Mouse (Mus musculus) 3T3-L1 (cell line): ENCODE results near the gene Aasdh.
A peak's percentile ranks its signal among the peaks of the same experiment; 100 is the strongest.

Experiments used
- DNase-seq: peaks from one replicate; pipeline ENCODE4 v3.0.0-alpha.2; 2015; ENCODE audit warnings: low read depth, low spot score

Aasdh gene

DNA sequence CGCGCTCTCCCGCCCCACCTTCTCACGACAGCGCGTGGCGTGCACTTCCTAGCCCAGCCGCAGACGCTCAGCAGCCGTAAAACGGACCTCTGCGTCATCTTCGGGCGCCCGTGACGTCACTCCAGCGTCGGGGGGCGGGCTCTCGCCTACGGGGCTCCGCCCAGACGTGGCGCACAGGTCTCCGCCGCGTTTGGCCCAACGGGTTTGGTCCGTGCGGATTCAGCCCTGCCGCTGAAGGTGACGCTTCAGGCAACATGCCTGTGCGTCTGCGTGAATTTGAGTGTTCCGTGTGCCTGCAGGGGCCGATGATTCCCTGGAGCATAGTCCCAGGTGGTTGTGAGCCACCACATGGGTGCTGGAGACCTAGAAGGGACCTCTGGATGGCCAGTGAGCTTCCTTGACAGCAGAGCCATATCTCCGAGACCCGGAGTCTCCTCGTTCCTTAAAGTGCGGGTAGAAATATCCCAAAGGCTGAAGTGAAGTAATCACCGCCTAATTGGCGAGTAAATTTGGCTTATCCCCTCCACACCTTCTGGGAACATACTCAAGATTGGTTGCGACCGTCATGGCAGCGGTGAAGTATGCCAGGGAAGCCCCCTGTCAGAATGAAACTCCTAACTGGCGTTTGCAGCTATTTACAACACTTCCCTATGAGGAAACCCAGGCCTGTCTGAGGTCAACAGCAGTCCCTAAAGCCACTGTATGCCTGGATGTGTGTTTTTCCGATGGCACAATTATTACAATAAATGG is at the start of gene Aasdh:
Aasdh (minus strand) TSS at position 110 of the 750 bp plus-strand sequence.
- peak; percentile 96 for DNase-seq

GRCm38 (mm10) chr5:76954271-76954900 is 49.1 kb upstream of the Aasdh start:
- no peak for DNase-seq

DNA sequence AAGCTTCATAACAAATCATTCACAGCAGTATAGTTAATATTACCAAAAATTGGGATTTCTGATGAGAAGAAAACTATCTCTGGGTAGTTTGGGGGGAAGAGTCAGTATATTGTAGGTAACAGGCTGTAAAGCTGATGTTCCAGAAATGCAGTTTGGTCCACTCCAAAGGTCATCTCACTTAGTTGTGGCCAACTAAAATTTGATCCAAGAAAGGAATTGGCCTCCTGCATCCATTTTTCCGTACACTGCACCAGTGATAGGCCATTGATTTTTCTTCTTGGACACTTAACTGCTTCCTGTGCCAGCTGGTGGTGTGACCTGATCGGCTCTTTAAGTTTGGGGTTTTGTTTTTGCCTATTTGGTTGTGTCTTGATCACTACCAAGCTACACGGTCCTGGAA is 48.5 kb upstream of the Aasdh start:
- no peak for DNase-seq

GRCm38 (mm10) chr5:76952112-76953040 is 47.1 kb upstream of the Aasdh start:
- DNase-seq, result peak; percentile 75

DNA sequence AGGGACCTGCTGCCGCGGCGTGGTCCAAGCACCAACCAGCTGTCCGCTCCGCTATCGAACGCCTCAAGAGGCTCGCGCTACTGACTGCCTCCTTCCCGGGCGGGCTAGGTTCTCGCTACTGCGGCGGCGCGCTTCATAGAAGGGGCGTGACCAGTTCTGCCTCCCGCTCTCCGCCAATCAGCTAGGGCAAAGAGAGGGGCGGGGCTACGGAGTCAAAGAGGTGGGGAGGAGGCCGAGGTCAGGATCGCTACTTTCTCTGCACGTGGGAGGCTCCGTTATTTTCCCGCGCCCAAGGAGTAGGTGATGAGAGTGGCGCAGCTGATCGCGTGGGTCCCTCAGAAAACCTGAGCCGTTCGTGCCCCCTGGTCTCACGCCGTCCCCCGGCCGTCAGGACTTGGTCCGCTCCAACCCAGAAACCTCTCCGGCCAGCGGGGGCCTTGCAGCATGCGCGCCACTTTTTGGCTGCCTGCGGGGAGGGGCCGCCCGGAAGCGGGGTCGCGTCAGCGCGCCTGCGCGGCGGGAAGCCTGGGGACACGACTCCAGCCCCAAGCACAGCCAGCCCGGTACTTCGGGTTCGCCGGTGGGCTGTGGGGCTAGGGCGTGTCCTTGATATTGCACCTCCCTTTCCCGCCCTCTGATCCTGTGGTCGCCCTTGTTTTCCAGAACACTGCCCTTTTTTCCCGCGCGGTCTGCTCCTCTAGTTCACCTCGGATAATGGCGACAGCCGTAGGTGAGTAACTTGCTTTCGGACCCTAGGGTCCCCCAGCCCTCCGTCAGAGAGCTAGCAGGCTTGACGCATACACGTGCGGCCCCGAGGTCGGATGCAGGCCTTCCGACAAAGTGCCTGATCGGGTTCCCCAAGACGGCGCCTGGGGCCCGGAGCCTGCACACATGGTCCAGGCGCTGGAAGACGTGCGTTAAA is 46.1 kb upstream of the Aasdh start, which contains the start of the genes Paics and Ppat:
Paics (plus strand) TSS at position 202 of the 922 bp plus-strand sequence.
Ppat (minus strand) TSS at position 473 of the 922 bp plus-strand sequence.
- peak; percentile 100 for DNase-seq

- peak; percentile 60 for DNase-seq
Measured at GRCm38 (mm10) chr5:76950343-76951105, 45.2 kb upstream of the Aasdh start.

- no peak for DNase-seq
Measured at GRCm38 (mm10) chr5:76947758-76948157, 42.4 kb upstream of the Aasdh start.

- DNase-seq, result no peak
Measured at GRCm38 (mm10) chr5:76947142-76947541, 41.8 kb upstream of the Aasdh start.

DNA sequence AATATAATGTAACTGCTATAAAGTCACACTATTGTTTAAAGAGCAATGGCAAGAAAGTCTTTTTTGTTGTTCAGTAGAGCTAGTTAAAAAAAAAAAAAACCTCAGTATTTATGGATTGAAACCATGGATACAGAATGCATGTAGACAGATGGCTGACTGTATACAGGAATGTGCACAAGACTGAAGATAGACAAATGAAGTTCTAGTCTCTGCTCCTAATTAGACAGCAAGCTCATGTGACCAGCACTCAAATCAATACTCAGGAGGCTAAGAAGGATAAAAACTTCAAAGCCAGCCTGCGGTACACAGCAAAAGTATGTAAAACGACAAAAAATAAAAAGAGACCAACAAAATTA is 40.3 kb upstream of the Aasdh start:
- DNase-seq, result no peak

DNA sequence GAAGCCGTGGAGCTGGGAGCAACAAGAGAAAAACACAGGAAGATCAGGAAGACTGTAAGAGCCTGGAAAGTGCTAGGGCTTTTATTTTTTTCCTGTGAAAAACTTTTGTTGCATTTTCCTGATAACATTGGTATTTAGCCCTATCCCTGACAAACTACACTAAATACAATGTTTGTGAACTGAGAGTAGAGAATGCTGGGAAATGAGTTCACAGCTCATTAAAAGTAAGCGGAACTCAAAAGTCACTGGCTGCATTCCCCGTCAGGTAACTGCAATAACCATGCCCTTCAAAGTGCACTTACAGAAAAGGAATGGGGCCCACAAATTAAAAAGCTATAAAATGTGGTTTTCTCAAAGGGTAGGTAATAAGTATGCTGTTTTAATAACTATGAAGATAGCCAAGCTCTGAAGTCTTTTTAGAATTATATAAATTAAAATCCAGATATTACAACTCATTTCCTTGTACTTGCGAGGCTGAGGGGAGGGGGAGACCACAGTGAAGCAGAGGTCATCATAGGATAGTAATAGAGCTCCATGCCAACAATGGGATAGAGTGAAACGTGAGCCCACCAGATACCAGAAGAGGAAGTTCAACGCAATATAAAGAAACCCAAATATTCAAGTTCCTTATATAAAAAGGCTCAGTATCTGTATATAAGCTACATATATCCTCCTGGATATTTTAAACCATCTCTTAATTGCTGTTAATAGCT is 39.8 kb upstream of the Aasdh start:
- DNase-seq, result no peak

DNA sequence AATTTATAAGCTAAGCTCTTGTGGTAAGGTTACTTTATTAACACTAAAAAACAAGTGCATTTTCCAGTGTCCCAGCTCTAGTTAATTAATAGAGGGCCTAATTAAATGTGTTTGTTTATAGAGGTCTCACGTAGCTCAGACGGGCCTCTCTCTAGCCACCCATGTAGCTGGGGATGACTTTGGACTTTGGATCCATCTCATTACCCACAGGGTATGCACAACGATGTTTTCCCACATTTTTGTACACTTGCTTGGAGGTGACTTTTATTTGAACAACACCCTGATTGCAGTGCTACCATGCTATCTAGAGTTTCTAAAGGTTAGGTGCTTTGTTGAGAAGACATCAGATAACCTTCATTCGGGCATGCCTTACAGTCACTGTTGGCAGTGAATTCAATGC is 37.2 kb upstream of the Aasdh start:
- no peak for DNase-seq

DNA sequence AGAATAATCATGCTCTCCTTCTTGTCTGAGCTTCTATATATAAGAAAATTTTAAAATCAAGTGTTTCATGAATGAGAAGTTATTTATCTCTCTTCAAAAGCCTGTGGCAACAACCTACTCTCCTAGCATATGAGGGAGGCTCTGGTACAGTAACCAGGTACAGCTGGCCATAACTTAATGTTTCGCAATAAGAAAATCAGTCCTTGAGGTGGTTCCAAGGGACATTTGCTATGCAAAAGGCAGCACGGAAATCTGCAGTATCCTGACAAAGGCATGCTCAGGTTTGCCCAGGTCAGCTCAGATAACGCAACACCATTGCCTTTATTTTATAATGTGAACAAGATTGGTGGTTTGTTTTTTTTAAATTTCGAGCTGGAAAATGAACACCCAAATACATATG is 36.7 kb upstream of the Aasdh start:
- DNase-seq, result no peak

- DNase-seq, result no peak
Measured at GRCm38 (mm10) chr5:76939717-76940116, 34.4 kb upstream of the Aasdh start.

DNA sequence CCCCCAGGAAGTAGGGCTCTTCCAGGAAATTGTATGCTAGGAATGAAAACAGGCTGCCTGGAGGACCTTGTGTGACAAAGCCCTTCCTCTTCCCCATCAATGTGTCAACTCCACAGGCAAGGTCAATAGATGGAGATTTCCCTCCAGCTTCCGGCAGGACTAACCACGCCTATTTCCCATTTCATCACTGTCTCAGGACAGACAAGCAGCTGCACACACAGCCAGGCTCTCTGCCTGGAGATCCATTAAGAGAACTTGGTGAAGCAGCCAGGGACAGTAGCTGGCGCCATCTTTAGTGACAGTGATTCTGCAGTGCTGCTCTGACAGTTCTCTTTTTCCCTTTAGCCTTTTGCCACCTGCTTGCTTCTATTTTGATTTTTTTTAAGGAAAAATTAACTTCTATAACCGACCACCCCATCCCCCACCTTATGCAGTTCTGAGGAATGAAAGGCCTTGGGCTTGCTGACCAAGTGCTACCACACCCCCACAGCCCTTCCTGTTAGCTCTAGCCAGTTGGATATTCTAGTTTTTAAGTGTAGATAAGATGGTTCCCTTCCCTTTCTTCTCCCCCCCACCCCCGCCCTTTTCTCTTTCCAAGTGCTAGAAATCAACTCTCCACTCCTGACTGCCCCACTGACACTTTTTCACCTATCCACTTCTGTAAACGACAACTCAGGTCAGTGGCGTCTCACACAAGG is 24.0 kb upstream of the Aasdh start:
- DNase-seq, result peak; percentile 74

DNA sequence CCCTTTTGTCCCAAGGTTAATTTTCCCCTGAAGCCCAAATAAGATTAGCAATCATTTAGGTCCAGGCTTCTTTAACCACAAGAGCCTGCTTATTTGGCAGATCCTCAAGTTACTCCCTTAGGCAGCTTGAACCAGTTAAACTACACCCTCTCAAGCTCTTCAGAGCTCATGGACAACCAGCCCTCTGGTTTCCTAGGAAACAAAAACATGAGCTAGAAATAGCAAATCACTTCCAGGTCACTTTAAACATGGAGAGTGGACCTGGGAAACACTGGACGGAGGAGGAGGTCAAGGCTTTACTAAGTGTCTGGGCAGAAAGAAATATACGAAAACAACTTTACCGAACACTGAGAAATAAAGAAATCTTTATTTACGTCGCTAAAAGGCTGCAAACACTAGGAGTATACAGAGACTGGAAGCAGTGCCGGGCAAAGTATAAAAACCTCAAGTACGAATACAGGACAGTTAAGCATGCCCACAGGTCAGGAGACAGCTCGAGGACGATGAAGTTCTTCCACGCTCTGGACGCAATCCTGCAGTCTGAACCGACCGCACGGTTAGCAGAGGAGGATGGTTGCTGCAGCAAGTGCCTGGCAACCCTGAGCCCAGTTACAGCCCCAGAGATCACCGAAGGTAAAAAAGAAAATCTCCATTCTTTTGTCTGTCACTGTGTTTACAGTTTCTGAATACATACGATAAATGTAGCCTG is 23.0 kb upstream of the Aasdh start:
- DNase-seq, result peak; percentile 96

GRCm38 (mm10) chr5:76924296-76924695 is 19.0 kb upstream of the Aasdh start:
- no peak for DNase-seq

DNA sequence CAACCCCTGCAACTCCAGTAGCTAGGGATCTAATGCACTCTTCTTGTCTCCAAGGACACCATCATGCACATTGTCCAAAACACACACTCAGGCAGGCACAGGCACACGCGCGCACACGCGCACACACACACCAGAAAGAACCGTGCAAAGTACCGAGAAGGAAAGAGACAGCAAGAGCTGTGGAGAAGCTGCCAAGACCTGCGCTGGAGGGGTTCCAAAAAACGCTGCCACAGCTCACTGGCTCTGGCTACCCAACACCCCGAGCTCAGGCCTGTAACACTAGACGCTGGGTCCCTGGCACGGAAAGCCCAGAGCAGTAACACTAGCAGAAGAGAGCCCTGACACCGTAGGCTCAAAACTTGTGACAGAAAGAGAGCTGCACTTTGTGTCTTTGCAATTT is 18.1 kb upstream of the Aasdh start:
- DNase-seq, result peak; percentile 65

- DNase-seq, result peak; percentile 80
Measured at GRCm38 (mm10) chr5:76922833-76923232, 17.5 kb upstream of the Aasdh start.
